Mouse (Mus musculus) liver, postnatal 0 days (tissue): ENCODE results near the gene Susd2.

ENCODE experiments used
- CTCF ChIP-seq: sonication (generic); IDR thresholded peaks from 2 replicates; pipeline ENCODE4 v1.5.1; 2016; ENCODE audit warnings: antibody characterized with exemption, low read depth
- EP300 ChIP-seq: IDR thresholded peaks from 2 replicates; pipeline ENCODE4 v1.6.1; 2016; ENCODE audit warnings: antibody characterized with exemption, low read depth, mild to moderate bottlenecking

DNA sequence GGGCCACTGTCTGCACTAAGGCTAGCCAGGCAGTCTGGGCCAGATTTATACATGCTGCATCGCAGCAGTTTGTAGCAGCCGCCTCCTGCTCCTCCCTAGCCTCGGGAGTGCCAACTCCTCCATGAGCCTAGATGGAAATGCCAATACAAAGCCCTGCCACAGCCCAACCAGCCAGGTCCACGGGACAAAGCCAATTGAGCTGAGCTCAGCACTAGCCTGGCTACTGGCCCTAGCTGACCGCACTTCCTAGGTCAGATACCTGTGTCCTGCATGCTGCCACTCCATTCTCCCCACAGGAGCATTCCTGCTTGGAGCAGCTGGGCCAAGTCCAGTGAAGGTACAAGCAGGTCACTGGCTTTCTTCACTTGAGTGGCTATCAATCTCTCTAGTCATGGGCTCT is 34.2 kb upstream of the Susd2 start:
- TF ChIP-seq EP300 (no peak), CTCF (no peak)
